Mouse (Mus musculus): ENCODE results near the gene Trmt2a. TPM values are rescaled to one million over a fixed set of nuclear protein-coding genes. Genes with fewer than 3 reads are reported as not detected.
A peak's percentile ranks its signal among the peaks of the same experiment; 100 is the strongest.

Trmt2a gene
- polyA plus RNA-seq, 1 experiment from 2014 or later: 70.9 TPM

GRCm38 (mm10) chr16:18228856-18229255 is 19.6 kb upstream of the Trmt2a start:
- Histone ChIP-seq H3K27ac (no peak overlapping the region), H3K9ac (no peak overlapping the region), H3K36me3 (replicated peaks; ENCODE audit: control insufficient read depth, insufficient read depth) (peaks cover 51% of the 10 kb centered on the region), H3K4me2 (replicated peaks) (no peak overlapping the region), H3K4me1 (replicated peaks; ENCODE audit: control insufficient read depth, insufficient read depth, low read length) (peaks cover 11% of the 10 kb centered on the region), H3K9me3 (ENCODE audit: control insufficient read depth, low read length) (no peaks in the 10 kb centered on the region), H3K27me3 (ENCODE audit: control insufficient read depth, insufficient read depth, low read length) (no peaks in the 10 kb centered on the region), H3K4me3 (replicated peaks; ENCODE audit: low read length) (no peak overlapping the region)
- 85% methylated on average over 4 of the region's 4 CpGs for WGBS
- DNase-seq (ENCODE audit: low spot score): no peak
- ATAC-seq (ENCODE audit: low FRiP score): no peak

GRCm38 (mm10) chr16:18229622-18230021 is 18.9 kb upstream of the Trmt2a start:
- H3K4me2 ChIP-seq (replicated peaks): no peak overlapping the region
- no peaks in the 10 kb centered on the region for H3K27me3 ChIP-seq (ENCODE audit: control insufficient read depth, insufficient read depth, low read length)
- 64% methylated on average over 11 of the region's 11 CpGs for WGBS
- no peaks in the 10 kb centered on the region for H3K9me3 ChIP-seq (ENCODE audit: control insufficient read depth, low read length)
- peaks cover 43% of the 10 kb centered on the region for H3K36me3 ChIP-seq (replicated peaks; ENCODE audit: control insufficient read depth, insufficient read depth)
- H3K27ac ChIP-seq: no peak overlapping the region
- no peak overlapping the region for H3K4me3 ChIP-seq (replicated peaks; ENCODE audit: low read length)
- H3K4me1 ChIP-seq (replicated peaks; ENCODE audit: control insufficient read depth, insufficient read depth, low read length): peaks cover 16% of the 10 kb centered on the region
- no peak overlapping the region for H3K9ac ChIP-seq
- no peak for ATAC-seq (ENCODE audit: low FRiP score)
- no peak for DNase-seq (ENCODE audit: low spot score)

DNA sequence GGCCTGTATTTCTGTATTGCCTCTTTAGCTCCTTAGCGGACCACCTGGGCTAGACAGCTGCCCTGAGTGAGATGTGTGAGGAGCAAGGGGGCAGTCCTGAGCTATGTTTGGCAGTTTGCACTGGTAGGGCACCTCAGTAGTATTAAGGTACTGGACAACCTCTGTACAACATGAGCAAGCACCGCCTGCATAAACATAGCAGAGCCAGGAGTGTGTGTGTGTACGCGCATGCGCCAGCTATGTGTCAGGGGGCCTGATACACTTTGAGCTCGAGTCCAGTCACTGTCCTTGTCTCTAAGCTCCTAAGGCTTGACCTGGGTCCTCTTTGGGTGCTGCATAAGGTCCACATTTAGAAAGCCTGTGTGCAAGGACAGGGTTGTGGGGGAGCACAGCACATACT is 17.9 kb upstream of the Trmt2a start:
- no peak overlapping the region for H3K27ac ChIP-seq
- H3K4me2 ChIP-seq (replicated peaks): no peak overlapping the region
- no peak for DNase-seq (ENCODE audit: low spot score)
- no peaks in the 10 kb centered on the region for H3K9me3 ChIP-seq (ENCODE audit: control insufficient read depth, low read length)
- H3K9ac ChIP-seq: no peak overlapping the region
- ATAC-seq (ENCODE audit: low FRiP score): no peak
- no peaks in the 10 kb centered on the region for H3K27me3 ChIP-seq (ENCODE audit: control insufficient read depth, insufficient read depth, low read length)
- 94% methylated on average over 6 of the region's 6 CpGs for WGBS
- H3K36me3 ChIP-seq (replicated peaks; ENCODE audit: control insufficient read depth, insufficient read depth): peaks cover 33% of the 10 kb centered on the region
- no peak overlapping the region for H3K4me3 ChIP-seq (replicated peaks; ENCODE audit: low read length)
- peaks cover 16% of the 10 kb centered on the region for H3K4me1 ChIP-seq (replicated peaks; ENCODE audit: control insufficient read depth, insufficient read depth, low read length)

GRCm38 (mm10) chr16:18231047-18231446 is 17.4 kb upstream of the Trmt2a start:
- H3K9ac ChIP-seq: no peak overlapping the region

DNA sequence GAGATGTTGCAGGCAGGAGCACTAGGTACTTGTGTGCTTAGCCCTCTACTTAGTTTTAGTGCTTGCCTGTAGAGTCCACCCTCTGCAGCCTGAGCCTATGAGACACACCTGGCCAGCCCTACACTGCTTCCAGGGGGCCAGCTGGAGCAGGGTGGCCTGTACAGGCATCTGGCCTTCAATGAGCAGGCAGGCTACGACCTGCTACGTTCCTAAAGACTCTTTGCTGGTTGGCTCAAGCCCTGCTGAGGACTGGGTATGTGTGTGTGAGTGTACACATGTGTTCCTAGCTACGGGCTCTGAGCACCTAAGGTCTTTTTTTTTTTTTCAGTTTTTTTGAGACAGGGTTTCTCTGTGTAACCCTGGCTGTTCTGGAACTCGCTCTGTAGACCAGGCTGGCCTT is 17.0 kb upstream of the Trmt2a start:
- 94% methylated on average over 4 of the region's 4 CpGs for WGBS
- no peak for ATAC-seq (ENCODE audit: low FRiP score)
- Histone ChIP-seq H3K9me3 (ENCODE audit: control insufficient read depth, low read length) (no peaks in the 10 kb centered on the region), H3K4me1 (replicated peaks; ENCODE audit: control insufficient read depth, insufficient read depth, low read length) (peaks cover 23% of the 10 kb centered on the region), H3K4me2 (replicated peaks) (no peak overlapping the region), H3K9ac (no peak overlapping the region), H3K27ac (no peak overlapping the region), H3K4me3 (replicated peaks; ENCODE audit: low read length) (no peak overlapping the region), H3K36me3 (replicated peaks; ENCODE audit: control insufficient read depth, insufficient read depth) (peaks cover 25% of the 10 kb centered on the region), H3K27me3 (ENCODE audit: control insufficient read depth, insufficient read depth, low read length) (no peaks in the 10 kb centered on the region)
- no peak for DNase-seq (ENCODE audit: low spot score)

More at GRCm38 (mm10) chr16:18231047-18231446, 17.4 kb upstream of the Trmt2a start:
- Histone ChIP-seq H3K27me3 (ENCODE audit: control insufficient read depth, insufficient read depth, low read length) (no peaks in the 10 kb centered on the region), H3K4me3 (replicated peaks; ENCODE audit: low read length) (no peak overlapping the region), H3K4me1 (replicated peaks; ENCODE audit: control insufficient read depth, insufficient read depth, low read length) (peaks cover 20% of the 10 kb centered on the region), H3K9me3 (ENCODE audit: control insufficient read depth, low read length) (no peaks in the 10 kb centered on the region), H3K4me2 (replicated peaks) (no peak overlapping the region), H3K27ac (no peak overlapping the region), H3K36me3 (replicated peaks; ENCODE audit: control insufficient read depth, insufficient read depth) (peaks cover 29% of the 10 kb centered on the region)
- DNase-seq (ENCODE audit: low spot score) (no peak), ATAC-seq (ENCODE audit: low FRiP score) (no peak)
- 88% methylated on average over 3 of the region's 3 CpGs for WGBS

- Histone ChIP-seq H3K9ac (0 out of 2 replicates have a peak overlapping the region, but pooled peaks have one; percentile 87), H3K9me3 (ENCODE audit: control insufficient read depth, low read length) (no peaks in the 10 kb centered on the region), H3K4me2 (replicated peaks) (peak overlapping the region; percentile 82), H3K4me1 (replicated peaks; ENCODE audit: control insufficient read depth, insufficient read depth, low read length) (peaks cover 23% of the 10 kb centered on the region), H3K36me3 (replicated peaks; ENCODE audit: control insufficient read depth, insufficient read depth) (peaks cover 20% of the 10 kb centered on the region), H3K4me3 (replicated peaks; ENCODE audit: low read length) (peak overlapping the region; percentile 88; the same call in 1 of the 2 replicates), H3K27me3 (ENCODE audit: control insufficient read depth, insufficient read depth, low read length) (no peaks in the 10 kb centered on the region), H3K27ac (no peak overlapping the region)
- ATAC-seq (ENCODE audit: low FRiP score) (no peak), DNase-seq (ENCODE audit: low spot score) (no peak)
- 62% methylated on average over 1 of the region's 1 CpGs for WGBS
Observed at GRCm38 (mm10) chr16:18233451-18233850, 15.0 kb upstream of the Trmt2a start.

DNA sequence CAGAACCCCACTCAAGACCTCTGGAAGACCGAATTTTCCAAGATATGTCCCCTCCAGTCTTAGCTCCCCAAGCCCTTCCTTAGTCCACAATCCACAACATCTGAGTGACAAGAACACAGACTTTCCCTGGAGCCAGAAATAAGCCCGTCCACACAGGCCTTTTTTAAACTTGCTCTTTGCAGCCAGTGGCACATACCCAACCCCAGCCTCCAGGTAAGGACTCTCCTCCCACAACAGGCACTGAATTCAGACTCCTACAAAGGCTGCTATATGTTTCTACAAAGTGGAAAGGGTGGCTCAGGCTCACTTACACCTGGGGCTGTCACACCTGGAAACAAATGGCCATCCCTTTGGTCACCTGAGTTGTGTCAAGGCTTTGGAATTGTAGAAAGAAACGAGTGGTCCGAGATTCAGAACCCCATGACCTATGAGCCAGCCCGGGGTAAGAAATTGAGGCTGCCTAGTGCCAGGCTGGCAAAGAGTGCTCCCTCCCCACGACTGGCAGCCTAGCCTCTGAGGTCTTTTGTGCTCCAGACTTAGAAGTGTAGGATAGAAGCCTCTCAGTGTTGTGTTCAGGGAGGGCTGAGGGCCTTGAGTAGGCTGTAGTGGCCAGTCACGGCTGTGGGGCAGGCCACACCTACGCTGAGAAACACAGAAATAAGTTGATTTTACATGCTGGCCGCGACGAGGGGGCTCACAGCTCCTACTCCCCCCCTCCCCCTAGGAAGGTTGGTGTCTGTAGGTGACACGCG is 14.4 kb upstream of the Trmt2a start:
- DNase-seq (ENCODE audit: low spot score) (no peak), ATAC-seq (ENCODE audit: low FRiP score) (0 out of 2 replicates have a peak, but pooled peaks have one; percentile 1)
- Histone ChIP-seq H3K4me3 (replicated peaks; ENCODE audit: low read length) (peak overlapping the region; percentile 88), H3K9me3 (ENCODE audit: control insufficient read depth, low read length) (no peaks in the 10 kb centered on the region), H3K4me1 (replicated peaks; ENCODE audit: control insufficient read depth, insufficient read depth, low read length) (peaks cover 23% of the 10 kb centered on the region), H3K27me3 (ENCODE audit: control insufficient read depth, insufficient read depth, low read length) (no peaks in the 10 kb centered on the region), H3K4me2 (replicated peaks) (peak overlapping the region; percentile 82), H3K27ac (peak overlapping the region; percentile 92), H3K9ac (peak overlapping the region; percentile 87), H3K36me3 (replicated peaks; ENCODE audit: control insufficient read depth, insufficient read depth) (peaks cover 23% of the 10 kb centered on the region)
- WGBS: 23% methylated on average over 13 of the region's 13 CpGs

GRCm38 (mm10) chr16:18234671-18235388 is 13.6 kb upstream of the Trmt2a start, which contains the start of gene Zdhhc8:
Gene Zdhhc8 (minus strand): TSS chr16:18235136.
- H3K9ac ChIP-seq: peak within 1 kb of the TSS; percentile 87
- peak within 1 kb of the TSS; percentile 82 for H3K4me2 ChIP-seq (replicated peaks)
- H3K27me3 ChIP-seq (ENCODE audit: control insufficient read depth, insufficient read depth, low read length): no peaks in the 10 kb centered on the region
- H3K4me3 ChIP-seq (replicated peaks; ENCODE audit: low read length): peak within 1 kb of the TSS; percentile 88
- WGBS: under 1% methylated on average over 59 of the region's 79 CpGs
- peaks cover 27% of the 10 kb centered on the region for H3K36me3 ChIP-seq (replicated peaks; ENCODE audit: control insufficient read depth, insufficient read depth)
- peak; percentile 86 for ATAC-seq (ENCODE audit: low FRiP score)
- peak; percentile 80 for DNase-seq (ENCODE audit: low spot score)
- peaks cover 22% of the 10 kb centered on the region for H3K4me1 ChIP-seq (replicated peaks; ENCODE audit: control insufficient read depth, insufficient read depth, low read length)
- peak within 1 kb of the TSS; percentile 92 for H3K27ac ChIP-seq
- H3K9me3 ChIP-seq (ENCODE audit: control insufficient read depth, low read length): no peaks in the 10 kb centered on the region

DNA sequence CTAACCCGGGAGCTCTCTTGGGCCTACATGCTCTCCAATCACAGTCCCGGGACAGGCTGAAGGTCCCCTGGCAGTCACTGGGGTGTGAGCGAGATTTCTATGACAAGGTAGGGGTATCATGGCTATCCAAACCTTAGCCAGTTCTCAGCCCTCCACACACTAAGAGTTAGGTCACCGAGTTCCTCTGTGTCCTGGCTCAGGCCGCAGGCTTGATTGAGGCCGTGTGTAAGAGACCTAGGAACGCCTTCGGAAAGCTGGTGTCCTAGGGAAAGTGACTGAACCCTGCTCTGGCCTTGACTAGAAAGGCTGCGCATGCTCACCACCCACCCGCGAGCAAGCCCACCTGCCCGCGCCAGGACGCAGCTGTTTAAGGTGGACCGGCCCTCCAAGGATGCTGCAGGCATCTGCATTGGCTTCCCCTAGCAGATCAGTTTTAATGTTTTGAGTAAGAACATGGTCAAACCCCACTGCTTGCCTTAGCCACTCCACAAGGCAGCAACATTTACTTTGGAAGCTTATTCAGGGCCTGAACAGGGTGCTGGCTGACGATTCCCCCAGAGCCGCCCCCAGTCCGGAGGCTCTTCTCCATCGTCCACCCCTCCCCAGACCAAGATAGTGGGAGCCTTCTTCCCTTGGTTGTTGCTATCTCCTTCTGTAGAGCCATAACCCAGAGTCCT is 13.0 kb upstream of the Trmt2a start:
- Histone ChIP-seq H3K36me3 (replicated peaks; ENCODE audit: control insufficient read depth, insufficient read depth) (peaks cover 34% of the 10 kb centered on the region), H3K27me3 (ENCODE audit: control insufficient read depth, insufficient read depth, low read length) (no peaks in the 10 kb centered on the region), H3K4me1 (replicated peaks; ENCODE audit: control insufficient read depth, insufficient read depth, low read length) (peaks cover 20% of the 10 kb centered on the region), H3K4me2 (replicated peaks) (peak overlapping the region; percentile 82), H3K9ac (peak overlapping the region; percentile 87), H3K9me3 (ENCODE audit: control insufficient read depth, low read length) (no peaks in the 10 kb centered on the region), H3K27ac (peak overlapping the region; percentile 92), H3K4me3 (replicated peaks; ENCODE audit: low read length) (peak overlapping the region; percentile 88)
- DNase-seq (ENCODE audit: low spot score): peak; percentile 78
- WGBS: 5% methylated on average over 19 of the region's 19 CpGs
- ATAC-seq (ENCODE audit: low FRiP score): peak; percentile 83
